Mouse (Mus musculus) retina, embryonic 14.5 days (tissue): ENCODE results near the gene Khsrp.
A peak's percentile ranks its signal among the peaks of the same experiment; 100 is the strongest.

Experiments
- DNase-seq: peaks from one replicate; pipeline ENCODE4 v3.0.0-alpha.2; 2015; ENCODE audit warnings: low spot score

The Khsrp gene

DNA sequence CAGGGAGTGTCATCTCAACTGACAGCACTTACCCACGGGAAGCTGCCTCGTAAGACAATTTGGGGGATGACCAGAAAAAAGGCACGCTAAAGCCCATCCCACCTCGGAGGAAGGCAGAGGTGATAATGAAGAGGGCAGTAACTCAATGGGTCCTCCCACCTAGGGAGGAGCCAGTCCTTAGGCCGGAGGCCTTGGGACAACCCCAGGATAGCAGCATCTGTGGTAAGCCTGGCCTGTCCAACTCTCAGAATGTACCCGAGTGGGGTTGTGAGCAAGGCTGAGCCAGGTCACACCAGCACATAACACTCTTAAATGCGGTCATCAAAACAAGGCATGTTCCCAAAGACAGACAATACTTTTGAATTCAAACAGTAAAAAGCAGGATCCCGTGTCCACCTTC lies 1.6 kb downstream of the Khsrp start:
- DNase-seq, result no peak

- DNase-seq, result no peak
These were observed 3.9 kb downstream of the Khsrp start for GRCm38 (mm10) chr17:57027471-57027870.

DNA sequence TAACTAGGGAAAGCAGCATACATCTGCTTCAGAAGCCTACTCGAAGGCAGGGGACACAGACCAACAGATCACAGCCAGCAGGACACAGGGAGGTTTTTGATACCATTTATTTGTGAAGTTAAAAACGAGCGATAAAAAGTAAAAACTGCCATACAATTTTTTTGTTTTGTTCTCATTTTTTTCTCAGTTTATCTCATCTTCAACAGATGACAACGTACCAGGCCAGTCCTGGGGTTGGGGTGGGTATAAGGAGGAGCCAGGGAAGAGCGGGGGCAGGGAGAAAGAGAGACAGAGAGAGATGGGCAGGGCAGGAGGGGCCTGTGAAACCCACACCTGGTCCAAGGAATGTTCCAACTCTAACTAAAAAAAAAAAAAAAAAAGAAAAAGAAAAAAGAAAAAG lies 10.4 kb downstream of the Khsrp start:
- no peak for DNase-seq

DNA sequence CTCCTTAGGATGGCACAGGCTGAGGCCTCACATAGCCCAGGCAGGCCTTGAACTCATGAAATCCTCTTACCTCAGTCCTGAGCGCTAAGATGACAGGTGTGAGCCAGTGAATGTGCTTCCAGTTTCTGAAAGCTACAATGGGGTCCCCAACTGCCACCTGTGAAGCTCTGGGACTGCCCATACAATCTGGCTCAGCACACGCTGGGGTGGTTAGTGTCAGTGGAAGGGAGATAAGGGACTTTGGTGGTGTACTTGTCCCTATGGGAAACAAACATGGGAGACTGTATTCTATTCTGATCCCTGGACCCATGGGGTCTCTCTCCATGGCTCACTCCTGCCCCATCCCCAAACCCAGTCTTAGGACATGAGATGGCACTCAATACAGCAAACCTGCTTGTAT lies 11.6 kb downstream of the Khsrp start:
- no peak for DNase-seq

DNA sequence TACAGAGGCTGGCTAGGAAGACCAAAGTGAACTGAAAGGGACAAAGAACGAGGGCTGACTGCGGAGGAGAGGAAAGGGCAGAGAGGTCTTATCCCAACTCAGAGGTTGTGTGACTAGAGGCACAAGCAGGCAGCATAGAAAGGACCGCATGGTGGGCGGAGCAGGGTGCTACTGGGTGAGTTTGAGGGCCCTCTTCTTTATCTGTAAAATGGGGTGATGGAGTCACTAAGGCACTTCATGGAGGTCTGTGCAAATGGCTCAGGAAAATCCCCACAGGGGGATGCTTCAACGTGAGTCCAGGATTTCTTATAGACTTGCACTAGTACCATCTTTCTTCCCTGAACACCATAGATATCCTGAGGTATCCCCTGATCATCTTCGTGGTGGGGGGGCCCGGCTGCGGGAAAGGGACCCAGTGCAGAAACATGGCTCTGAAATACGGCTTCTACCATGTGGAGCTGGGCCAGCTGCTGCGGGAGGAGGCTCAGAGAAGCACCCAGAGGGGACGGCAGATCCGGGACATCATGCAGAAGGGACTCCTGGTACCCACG lies 19.0 kb downstream of the Khsrp start:
- DNase-seq, result no peak

DNA sequence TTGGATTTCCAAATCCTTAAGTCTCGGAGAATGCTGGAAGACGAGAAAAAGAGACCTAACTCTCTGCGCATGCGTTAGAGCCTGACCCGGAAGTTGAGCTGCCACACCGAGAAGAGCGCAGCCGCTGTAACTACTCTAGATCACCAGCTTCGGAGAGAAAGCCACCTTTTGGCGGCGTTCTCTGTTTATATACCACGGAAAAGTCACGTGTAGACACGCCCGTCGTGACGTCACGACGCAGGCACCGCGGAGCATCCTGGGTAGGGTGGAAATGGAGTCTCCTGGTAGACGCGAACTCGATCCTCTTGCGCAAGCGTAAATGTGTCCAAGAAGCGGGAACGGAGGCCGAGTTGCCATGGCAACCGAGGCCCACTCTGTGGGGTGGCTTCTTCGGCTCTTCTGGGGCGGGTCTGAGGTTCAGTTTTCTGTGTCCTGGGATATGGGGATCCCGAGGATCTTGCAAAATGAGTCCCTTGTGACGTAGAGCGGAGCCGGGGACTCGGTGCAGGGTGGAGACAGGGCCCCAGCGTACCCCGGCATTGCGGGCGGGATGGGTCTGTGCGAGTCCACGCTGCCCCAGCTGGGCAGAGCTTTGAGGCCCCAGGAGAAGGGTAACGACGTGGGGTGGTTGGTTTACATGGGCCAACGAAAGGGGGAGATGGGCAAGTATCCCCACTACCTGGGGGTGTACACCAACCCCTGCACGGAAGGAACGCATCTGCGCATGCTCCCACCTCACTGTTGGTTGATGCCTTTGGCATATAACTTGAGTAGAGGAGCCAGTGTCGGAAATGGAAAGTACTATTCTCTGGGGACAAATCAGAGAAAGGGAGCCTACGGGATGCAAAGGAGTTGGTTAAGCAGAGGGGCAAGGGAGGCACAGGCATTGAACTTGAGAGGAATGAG lies 19.8 kb downstream of the Khsrp start, which contains the start of the genes Gtf2f1 and Gm17949:
Gene Gtf2f1 (minus strand): TSS at position 53 of the 906 bp plus-strand sequence.
Gene Gm17949 (plus strand): TSS at position 234 of the 906 bp plus-strand sequence.
- peak; percentile 99 for DNase-seq

GRCm38 (mm10) chr17:57010911-57011235 lies 20.4 kb downstream of the Khsrp start:
- no peak for DNase-seq

DNA sequence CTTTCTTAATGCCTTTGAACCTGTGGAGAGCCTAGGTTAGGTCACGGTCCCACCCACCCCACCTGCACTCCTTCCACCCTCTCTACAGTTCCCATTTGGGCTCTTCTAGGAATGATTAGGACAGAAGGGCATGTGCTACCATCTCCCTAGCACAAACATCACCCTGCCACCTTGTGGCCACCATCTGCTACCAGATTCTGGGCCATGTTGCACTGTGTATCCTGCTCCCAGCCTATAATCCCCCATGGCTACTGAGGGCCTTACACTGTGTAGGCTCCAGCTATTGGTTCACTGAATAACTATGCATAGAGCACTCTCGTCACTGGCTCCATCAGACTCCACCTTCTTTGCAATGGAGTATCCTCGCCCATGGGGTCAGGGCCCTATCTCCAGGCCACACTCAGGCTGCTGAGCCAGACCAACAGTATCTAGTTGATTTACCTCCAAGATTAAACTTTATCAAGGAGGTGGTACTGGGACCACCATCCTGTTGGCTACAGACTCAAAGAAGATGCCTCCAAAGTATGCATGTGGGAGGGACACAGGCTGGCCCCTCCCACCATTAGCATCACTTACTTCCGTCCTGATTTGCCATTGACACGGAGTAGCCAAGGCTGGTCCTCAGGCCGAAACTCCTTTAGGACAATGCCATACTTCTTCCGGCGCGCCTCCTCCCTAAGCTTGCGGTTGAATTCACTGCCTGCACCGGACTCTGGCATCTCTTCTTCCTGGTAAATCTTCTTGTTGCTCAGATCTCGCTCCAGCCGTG lies 24.0 kb downstream of the Khsrp start:
- peak; percentile 48 for DNase-seq

GRCm38 (mm10) chr17:57003994-57004393 lies 27.3 kb downstream of the Khsrp start:
- DNase-seq, result no peak

DNA sequence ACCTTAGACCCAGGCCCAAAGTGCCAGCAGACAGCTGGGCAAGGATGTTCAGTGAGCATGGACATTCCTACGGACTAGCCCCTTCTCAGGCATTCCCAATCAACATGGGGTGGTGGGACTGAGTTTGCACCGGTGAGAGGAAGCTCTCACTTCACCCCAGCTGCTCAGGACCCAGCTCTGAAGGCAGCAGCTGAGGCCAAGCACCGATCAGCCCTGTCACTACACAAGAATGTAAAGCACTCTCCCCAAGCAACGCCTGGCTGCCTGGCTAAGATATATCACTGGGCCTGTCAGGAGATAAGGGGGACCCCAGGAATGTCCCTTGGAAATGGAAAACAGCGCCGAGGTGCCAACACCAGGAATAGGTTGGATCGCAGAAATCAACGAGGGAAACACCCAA lies 30.1 kb downstream of the Khsrp start:
- no peak for DNase-seq

GRCm38 (mm10) chr17:56999968-57000609 lies 31.2 kb downstream of the Khsrp start, which contains the start of gene Pspn:
Gene Pspn, minus strand, starts transcription at chr17:57000018.
- no peak for DNase-seq

DNA sequence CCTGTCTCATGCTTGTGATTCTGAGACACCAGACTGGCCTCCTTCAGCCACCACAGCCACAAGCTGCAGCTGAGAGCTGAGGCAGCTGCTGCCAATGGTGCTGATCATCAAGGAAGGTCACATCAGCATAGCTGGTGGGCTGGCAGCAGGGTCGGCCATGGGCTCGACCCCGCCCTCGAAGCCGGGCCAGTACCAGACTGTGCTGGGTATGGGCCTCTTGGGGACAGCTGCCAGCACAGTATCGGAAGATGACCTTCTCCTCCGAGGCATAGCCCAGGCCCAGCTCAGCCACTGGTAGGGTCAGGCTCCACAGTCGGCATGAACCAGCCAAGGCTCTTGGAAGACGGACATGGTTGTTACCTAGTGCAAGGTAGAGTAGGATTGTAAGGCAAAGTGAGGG lies 31.9 kb downstream of the Khsrp start:
- DNase-seq, result no peak

DNA sequence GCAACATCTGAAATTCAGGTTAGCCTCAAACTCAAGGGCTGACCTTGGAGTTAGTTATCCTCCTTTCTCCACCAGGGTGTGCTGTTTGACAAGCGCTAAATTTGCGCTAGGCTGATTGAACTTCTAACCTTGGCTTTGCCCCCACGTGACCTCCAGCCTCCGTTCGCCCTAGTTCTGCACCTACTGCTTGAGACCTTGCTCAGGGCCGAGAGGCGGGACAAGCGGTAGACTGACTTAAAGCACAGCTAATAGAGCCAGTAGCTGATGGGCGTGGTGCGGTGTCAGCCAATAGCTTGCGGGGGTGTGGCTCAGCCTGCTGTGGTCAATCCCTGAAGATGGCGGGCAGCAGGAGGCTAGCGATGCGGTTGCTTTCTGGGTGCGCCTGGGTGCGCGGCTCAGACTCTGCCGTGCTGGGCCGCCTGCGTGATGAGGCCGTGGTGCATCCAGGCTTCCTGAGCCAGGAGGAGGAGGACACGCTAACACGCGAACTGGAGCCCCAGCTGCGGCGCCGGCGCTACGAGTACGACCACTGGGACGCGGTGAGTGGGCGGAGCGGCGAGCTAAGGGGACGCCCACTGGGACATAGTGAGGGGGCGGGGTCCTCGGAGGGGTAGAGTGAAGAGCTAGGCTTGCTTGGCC lies 34.2 kb downstream of the Khsrp start, which contains the start of gene Alkbh7:
Gene Alkbh7 (plus strand): TSS at position 311 of the 639 bp plus-strand sequence.
- peak; percentile 98 for DNase-seq

DNA sequence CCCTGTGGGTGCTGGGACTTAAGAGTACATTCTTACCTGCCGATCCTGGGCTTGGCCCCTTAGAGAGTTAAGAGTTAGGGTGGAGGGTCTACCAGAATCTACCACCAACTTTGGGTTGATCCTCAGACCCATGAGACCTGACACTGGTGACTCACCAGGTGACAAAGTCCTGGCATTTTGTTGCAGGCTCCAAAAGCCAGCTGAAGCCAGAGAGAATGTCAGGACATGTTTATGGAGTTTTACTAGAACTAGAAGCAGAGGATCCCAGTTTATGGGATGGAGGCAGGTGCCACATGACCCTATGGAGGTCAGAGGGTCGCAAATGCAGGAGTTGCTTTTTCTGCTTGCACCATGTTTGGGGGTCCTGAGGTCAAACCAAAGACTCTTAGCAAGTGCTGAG lies 34.8 kb downstream of the Khsrp start:
- DNase-seq, result no peak

GRCm38 (mm10) chr17:56995046-56995445 lies 36.3 kb downstream of the Khsrp start:
- no peak for DNase-seq

- DNase-seq, result no peak
These were observed 40.4 kb downstream of the Khsrp start for GRCm38 (mm10) chr17:56990966-56991365.

DNA sequence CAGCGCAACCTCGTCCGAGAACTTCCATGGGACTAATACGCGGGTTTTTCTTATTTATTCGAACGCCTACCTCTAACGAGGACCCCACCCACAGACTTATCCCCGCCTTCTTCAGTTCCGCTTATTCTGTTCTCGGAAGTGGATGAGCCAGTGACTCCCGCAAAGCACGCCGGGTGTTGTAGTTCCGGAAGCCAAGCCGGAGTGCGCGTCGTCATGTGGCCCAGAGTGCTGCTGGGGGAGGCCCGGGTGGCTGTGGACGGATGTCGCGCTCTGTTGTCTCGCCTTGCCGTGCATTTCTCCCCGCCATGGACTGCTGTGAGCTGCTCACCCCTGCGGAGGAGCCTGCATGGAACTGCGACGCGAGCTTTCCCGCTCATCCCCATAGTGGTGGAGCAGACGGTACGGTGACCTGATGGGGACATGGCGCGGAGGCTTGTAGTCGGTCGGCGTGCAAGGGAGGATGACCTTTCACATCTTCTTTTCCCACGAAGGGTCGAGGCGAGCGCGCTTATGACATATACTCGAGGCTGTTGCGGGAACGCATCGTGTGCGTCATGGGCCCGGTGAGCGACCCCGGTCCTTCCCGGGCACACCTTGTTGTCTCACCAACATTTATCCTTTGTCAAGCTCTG lies 41.1 kb downstream of the Khsrp start, which contains the start of gene Clpp:
Gene Clpp (plus strand): TSS at position 191 of the 632 bp plus-strand sequence.
- DNase-seq, result peak; percentile 94

DNA sequence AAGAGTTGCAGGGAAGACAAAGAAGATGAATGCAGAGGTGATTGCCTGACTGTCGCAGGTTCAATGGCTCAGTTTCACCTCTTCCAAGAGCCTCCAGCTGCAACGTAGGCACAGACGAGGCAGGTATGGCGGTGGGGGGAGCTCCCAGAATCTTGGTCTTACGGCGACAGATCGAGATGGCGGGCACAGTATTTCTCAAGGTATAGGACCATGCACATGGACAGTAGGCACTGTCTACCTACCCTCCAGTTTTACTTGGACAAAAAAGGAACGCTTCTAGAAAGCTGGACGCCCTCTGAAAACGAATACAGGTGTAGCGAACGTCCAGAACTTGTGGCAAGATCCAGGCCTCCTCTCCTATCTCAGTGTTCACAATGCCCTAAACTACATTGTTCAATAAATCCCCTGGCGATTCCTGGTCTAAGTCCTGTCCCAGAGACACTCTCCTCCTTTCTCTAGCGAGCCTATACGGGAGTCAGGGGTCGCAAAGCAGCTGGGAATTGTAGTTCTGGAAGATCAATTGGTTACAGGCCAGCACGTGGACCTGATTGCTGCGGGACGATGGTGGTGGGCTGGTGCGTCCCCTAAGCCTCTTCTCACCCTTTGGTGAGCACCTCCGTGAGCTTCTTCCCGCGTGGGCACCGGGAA lies 41.7 kb downstream of the Khsrp start:
- DNase-seq, result peak; percentile 89

DNA sequence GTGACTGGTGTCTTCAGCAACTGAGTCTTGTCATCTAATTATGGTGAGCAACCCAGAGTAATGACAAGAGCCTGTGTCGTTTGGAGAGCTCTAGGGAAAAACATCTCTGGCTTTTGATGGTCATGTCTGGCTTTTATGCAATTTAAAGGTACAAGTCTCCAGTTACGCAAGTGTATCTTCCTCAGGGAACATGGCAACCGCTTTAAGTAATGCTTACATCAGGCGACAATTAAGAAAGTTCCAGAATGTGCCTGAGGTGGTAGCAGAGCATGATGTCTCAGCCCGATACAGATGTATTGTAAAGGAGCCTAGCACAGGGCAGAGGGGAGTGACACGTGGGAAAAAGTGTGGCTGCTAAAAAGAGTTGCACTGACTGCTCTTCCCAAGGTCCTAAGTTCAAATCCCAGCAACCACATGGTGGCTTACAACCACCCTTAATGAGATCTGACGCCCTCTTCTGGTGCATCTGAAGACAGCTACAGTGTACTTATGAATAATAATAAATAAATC lies 42.3 kb downstream of the Khsrp start:
- DNase-seq, result peak; percentile 2

GRCm38 (mm10) chr17:56988441-56988840 lies 42.9 kb downstream of the Khsrp start:
- DNase-seq, result no peak
